Mouse (Mus musculus): ENCODE data around the gene Chadl. TPM values are rescaled to one million over a fixed set of nuclear protein-coding genes. Genes with fewer than 3 reads are reported as not detected.

The Chadl gene
- total RNA-seq (2012; rRNA removed) (0.17 and 0.21 TPM in 2 replicates), total RNA-seq (2014; rRNA removed) (not detected in 2 replicates), polyA plus RNA-seq (2012; ENCODE audit: insufficient read length, low read depth) (0.40 and 0.51 TPM in 2 replicates)

GRCm38 (mm10) chr15:81697175-81697574 lies at the start of gene Chadl:
Gene Chadl (minus strand): TSS chr15:81697287.
- Histone ChIP-seq H3K27me3 (replicated peaks) (peaks cover 4% of the 10 kb centered on the region), H3K4me3 (replicated peaks in 1 of 3; ENCODE audit: low read depth in 2 of 3, low read length in 2 of 3, poor library complexity in 1 of 3) (no peak within 1 kb of the TSS), H3K36me3 (replicated peaks in 1 of 2; ENCODE audit: control insufficient read depth in 1 of 2, insufficient read depth in 1 of 2, low read length in 1 of 2) (peaks cover 0 to 3% of the 10 kb centered on the region in 2 experiments), H3K27ac (ENCODE audit: insufficient read depth, low read depth) (no peak within 1 kb of the TSS), H3K4me1 (ENCODE audit: control insufficient read depth in 1 of 2, insufficient read depth in 2 of 2) (peaks cover 8 to 9% of the 10 kb centered on the region in 2 experiments), H3K9ac (ENCODE audit: insufficient read depth, low read depth) (no peak within 1 kb of the TSS), H3K4me2 (ENCODE audit: insufficient read depth, low read depth, poor library complexity, severe bottlenecking) (peak within 1 kb of the TSS; percentile 9; the same call in 1 of the 2 replicates), H3K79me2 (replicated peaks; ENCODE audit: control insufficient read depth, extremely low read depth, insufficient read depth, poor library complexity, severe bottlenecking) (no peaks in the 10 kb centered on the region), H3K9me3 (replicated peaks; ENCODE audit: low read length) (peaks cover 7% of the 10 kb centered on the region)
- in situ Hi-C loops (cut with MboI; ENCODE audit: low pct_ligation_motif_present, low pct_unique_long_range_greater_than_20kb, low sequenced_read_pairs) (no loop called here), dilution Hi-C loops (cut with MboI; ENCODE audit: extremely low pct_ligation_motif_present, extremely low pct_unique_long_range_greater_than_20kb, low sequenced_read_pairs) (no loop called here)
- no peak for DNase-seq (ENCODE audit: extremely low read depth)
- no peak for TF ChIP-seq IRF4 (IDR thresholded peaks at IDR 0.05; ENCODE audit: low read depth, low read length)
- TF ChIP-seq CTCF (conservative IDR thresholded peaks at IDR 0.05 in 1 of 2, IDR thresholded peaks at IDR 0.05 in 1 of 2; ENCODE audit: low read depth in 2 of 2, low read length in 2 of 2): no peak
- no peak for TF ChIP-seq UBTF (IDR thresholded peaks at IDR 0.05; ENCODE audit: low read depth, low read length)
- no peak for TF ChIP-seq PAX5 (IDR thresholded peaks at IDR 0.05; ENCODE audit: low read length)
- no peak for TF ChIP-seq CHD1 (IDR thresholded peaks at IDR 0.05; ENCODE audit: low read depth, low read length)
- no peak for TF ChIP-seq MXI1 (IDR thresholded peaks at IDR 0.05; ENCODE audit: low read depth, low read length)
- no peak for TF ChIP-seq POLR2AphosphoS2 (IDR thresholded peaks at IDR 0.05; ENCODE audit: low read depth, low read length)
- TF ChIP-seq MAZ (IDR thresholded peaks at IDR 0.05; ENCODE audit: low read depth, low read length): no peak
- TF ChIP-seq JUND (conservative IDR thresholded peaks at IDR 0.05; ENCODE audit: low read depth, low read length): no peak
- no peak for TF ChIP-seq TBP (conservative IDR thresholded peaks at IDR 0.05; ENCODE audit: low read depth, low read length)
- TF ChIP-seq JUN (IDR thresholded peaks at IDR 0.05; ENCODE audit: insufficient read depth, low read depth, low read length): no peak
- TF ChIP-seq ZNF384 (IDR thresholded peaks at IDR 0.05; ENCODE audit: low read depth, low read length): no peak
- no peak for TF ChIP-seq BHLHE40 (IDR thresholded peaks at IDR 0.05; ENCODE audit: low read depth, low read length)

- H3K4me1 ChIP-seq (ENCODE audit: control insufficient read depth in 1 of 2, insufficient read depth in 2 of 2): peaks cover 12 to 29% of the 10 kb centered on the region in 2 experiments; a peak in 3 of 4 replicates
- H3K36me3 ChIP-seq (replicated peaks in 1 of 2; ENCODE audit: control insufficient read depth in 1 of 2, insufficient read depth in 1 of 2, low read length in 1 of 2): peaks cover 0 to 7% of the 10 kb centered on the region in 2 experiments
- dilution Hi-C loops (cut with MboI; ENCODE audit: extremely low pct_ligation_motif_present, extremely low pct_unique_long_range_greater_than_20kb, low sequenced_read_pairs): no loop called here
- DNase-seq (ENCODE audit: extremely low read depth): no peak
- peak overlapping the region; percentile 21; the same call in 1 of the 2 replicates for H3K4me2 ChIP-seq (ENCODE audit: insufficient read depth, low read depth, poor library complexity, severe bottlenecking)
- in situ Hi-C loops (cut with MboI; ENCODE audit: low pct_ligation_motif_present, low pct_unique_long_range_greater_than_20kb, low sequenced_read_pairs): no loop called here
- peaks cover 22% of the 10 kb centered on the region for H3K79me2 ChIP-seq (replicated peaks; ENCODE audit: control insufficient read depth, extremely low read depth, insufficient read depth, poor library complexity, severe bottlenecking)
- H3K4me3 ChIP-seq (replicated peaks in 1 of 3; ENCODE audit: low read depth in 2 of 3, low read length in 2 of 3, poor library complexity in 1 of 3): peak overlapping the region; percentile 69 to 79 (median 73)
- TF ChIP-seq ELF1 (IDR thresholded peaks at IDR 0.05; ENCODE audit: low read depth, low read length) (no peak), ZNF384 (IDR thresholded peaks at IDR 0.05; ENCODE audit: low read depth, low read length) (no peak), TCF12 (IDR thresholded peaks at IDR 0.05; ENCODE audit: low read depth, low read length) (0 out of 2 replicates have a peak, but pooled peaks have one; percentile 23), POLR2AphosphoS2 (IDR thresholded peaks at IDR 0.05; ENCODE audit: low read depth, low read length) (no peak), MYC (IDR thresholded peaks at IDR 0.05; ENCODE audit: low read depth, low read length) (no peak), SMC3 (IDR thresholded peaks at IDR 0.05; ENCODE audit: low read depth, low read length) (no peak), USF2 (conservative IDR thresholded peaks at IDR 0.05; ENCODE audit: low read depth, low read length) (no peak), KAT2A (IDR thresholded peaks at IDR 0.05; ENCODE audit: insufficient replicate concordance, low read length) (no peak), USF1 (IDR thresholded peaks at IDR 0.05; ENCODE audit: low read depth, low read length) (no peak), MAX (IDR thresholded peaks at IDR 0.05; ENCODE audit: low read length) (no peak), UBTF (IDR thresholded peaks at IDR 0.05; ENCODE audit: low read depth, low read length) (peak; percentile 100), HCFC1 (IDR thresholded peaks at IDR 0.05; ENCODE audit: low read depth, low read length) (peak; percentile 54), SIN3A (IDR thresholded peaks at IDR 0.05; ENCODE audit: low read length) (peak; percentile 30; the same call in 1 of the 2 replicates)
- H3K27ac ChIP-seq (ENCODE audit: insufficient read depth, low read depth): no peak overlapping the region
- H3K9me3 ChIP-seq (replicated peaks; ENCODE audit: low read length): no peaks in the 10 kb centered on the region
- peak overlapping the region; percentile 94 for H3K9ac ChIP-seq (ENCODE audit: insufficient read depth, low read depth)
- no peaks in the 10 kb centered on the region for H3K27me3 ChIP-seq (replicated peaks)
These were observed 48.6 kb upstream of the Chadl start for GRCm38 (mm10) chr15:81745601-81746114.

Measured in CH12.LX (cell line).